Mouse (Mus musculus) v-Abl transformed pro-B cells (cell line): Measurements from ENCODE around the gene Aars.
"Not testable (repeated sequence)": the region's sequence is repeated elsewhere in the genome, so short reads cannot be mapped to it uniquely, and the experiment has no call there.

Source experiments
- in situ Hi-C, 2 experiments: fragments of 400-800 bp; cut with MboI; formaldehyde crosslinking; loops; one replicate each; pipeline ENCODE4 v1.15.1; 2025; ENCODE audit not compliant: unreplicated experiment in 2 of 2

The Aars gene

GRCm38 (mm10) chr8:111049106-111049505 is 16.2 kb downstream of the Aars start:
- in situ Hi-C loops: loop anchor here (5.0 kb wide), 3 partner anchors 62 to 192 kb away; no protein-coding TSS in a partner anchor

DNA sequence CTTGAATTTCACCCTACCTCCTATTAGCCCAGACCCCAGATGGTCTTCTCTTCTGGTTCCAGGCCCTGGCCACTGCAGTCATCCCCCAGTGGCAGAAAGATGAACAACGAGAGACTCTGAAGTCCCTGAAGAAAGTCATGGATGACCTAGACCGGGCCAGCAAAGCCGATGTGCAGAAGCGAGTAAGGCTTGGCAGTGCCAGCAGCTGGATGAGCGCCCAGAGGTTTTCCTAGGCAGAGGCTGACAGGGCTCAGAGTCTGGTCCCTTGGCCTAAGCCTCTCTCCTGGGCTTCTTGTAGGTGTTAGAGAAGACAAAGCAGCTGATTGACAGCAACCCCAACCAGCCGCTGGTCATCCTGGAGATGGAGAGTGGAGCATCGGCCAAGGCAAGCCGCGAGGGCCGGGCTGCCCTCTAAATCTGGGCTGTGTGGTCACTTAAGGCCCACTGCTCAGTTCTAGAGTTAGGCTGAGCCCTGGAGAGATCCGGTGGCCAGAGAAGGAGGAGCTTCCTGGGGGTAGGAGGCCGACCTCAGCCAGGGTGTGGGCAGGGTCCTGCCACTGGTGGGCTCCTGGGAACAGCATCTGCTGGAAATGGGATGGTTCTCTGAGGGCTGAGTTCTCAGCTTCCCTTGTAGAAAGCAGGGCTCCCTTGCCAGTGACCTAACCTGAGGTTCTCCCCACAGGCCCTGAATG is 21.0 kb downstream of the Aars start:
- in situ Hi-C loops: no loop called here

DNA sequence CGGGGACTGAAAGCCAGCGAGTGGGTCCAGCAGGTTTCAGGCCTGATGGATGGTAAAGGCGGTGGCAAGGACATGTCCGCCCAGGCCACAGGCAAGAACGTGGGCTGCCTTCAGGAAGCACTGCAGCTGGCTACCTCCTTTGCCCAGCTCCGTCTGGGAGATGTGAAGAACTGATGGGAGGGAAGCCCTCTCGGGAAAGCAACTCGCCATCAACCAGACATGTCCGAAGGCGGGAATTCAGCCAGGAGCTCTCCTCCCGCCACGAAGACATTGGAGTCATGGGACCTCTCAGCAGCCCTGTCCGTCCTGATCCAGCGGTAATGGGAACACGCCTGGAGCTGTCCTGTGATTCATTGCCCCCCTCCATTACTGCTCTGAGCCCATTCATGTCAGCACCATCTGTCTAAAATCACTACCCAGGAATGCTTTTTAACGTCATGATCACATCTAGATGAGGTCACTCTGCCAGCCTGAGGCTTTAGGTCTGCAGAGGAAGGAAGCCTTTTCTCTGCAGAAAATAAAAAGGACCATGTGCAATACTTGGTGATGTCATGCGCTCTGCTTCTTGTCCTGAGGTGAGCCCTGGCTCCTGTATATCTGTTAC is 22.2 kb downstream of the Aars start:
- in situ Hi-C loops: no loop called here

- in situ Hi-C loops: no loop called here
Measured at GRCm38 (mm10) chr8:111055661-111056060, 22.7 kb downstream of the Aars start.

DNA sequence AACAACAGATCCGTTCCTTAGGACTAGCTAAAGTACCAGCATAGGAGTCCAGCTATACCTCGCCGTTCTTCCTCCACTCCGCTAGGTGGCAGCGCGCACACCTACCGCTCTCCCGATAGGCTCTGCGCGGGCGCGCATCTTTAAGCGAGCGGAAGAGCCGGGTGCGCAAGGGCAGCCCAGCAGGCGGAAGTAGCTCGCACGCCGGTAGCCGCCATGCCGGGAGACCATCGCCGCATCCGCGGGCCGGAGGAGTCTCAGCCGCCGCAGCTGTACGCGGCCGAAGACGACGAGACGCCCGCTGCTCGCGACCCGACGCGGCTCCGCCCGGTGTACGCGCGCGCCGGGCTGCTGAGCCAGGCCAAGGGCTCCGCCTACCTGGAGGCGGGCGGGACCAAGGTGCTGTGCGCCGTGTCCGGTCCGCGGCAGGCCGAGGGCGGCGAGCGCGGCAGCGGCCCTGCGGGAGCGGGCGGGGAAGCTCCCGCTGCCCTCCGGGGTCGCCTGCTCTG is 23.3 kb downstream of the Aars start, which contains the start of gene Exosc6:
Gene Exosc6, plus strand, starts transcription at position 182 of the 506 bp plus-strand sequence.
- in situ Hi-C loops: no loop called here

- in situ Hi-C loops: no loop called here
Measured at GRCm38 (mm10) chr8:111056691-111057293, 23.8 kb downstream of the Aars start.

DNA sequence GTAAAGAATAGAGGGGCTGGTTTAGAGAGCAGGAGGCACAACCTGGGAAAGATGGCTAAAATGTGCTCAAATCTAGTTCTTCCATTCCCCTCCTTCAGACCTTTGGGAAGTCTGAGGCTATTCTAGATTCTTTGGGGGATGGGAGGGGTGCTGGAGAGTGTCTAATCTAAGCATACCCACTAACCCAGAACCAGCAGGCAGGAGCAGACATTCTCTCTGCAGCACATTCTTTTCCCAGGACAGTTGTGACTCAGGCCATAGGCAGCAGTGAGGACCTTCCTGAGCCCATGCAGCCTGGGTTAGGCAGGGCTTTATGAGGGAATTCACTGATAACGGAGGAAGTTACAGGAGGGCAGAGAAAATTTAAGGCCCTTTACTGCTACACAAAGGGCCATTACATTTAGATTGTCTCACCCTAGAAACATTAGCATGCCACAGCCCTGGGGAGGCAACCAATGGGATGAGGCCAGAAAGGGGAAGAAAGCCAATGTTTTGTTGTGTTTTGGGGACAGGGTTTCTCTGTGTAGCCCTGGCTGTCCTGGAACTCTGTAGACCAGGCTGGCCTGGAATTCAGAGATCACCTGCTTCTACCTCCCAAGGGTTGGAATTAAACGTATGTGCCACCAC is 26.1 kb downstream of the Aars start:
- in situ Hi-C loops: no loop called here

DNA sequence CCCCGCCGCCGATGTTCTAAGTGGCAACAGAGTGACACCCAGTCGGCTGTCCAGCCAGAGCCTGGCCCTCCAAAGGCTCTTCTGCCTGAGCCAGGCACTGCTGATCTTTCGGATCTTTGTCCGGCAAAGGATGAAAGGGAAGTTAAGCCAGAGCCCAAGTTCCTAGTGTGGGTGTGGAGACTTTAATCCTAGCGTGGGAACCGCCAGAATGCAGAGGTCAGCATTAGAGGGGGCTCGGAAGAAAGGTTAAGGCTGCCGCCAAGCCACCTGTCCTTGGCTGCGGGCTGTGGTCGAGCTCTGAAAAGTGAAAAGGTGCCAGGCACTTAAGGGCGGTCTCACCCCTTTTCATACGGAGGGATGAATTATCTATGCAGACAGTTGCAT is 28.7 kb downstream of the Aars start:
- in situ Hi-C loops: no loop called here

DNA sequence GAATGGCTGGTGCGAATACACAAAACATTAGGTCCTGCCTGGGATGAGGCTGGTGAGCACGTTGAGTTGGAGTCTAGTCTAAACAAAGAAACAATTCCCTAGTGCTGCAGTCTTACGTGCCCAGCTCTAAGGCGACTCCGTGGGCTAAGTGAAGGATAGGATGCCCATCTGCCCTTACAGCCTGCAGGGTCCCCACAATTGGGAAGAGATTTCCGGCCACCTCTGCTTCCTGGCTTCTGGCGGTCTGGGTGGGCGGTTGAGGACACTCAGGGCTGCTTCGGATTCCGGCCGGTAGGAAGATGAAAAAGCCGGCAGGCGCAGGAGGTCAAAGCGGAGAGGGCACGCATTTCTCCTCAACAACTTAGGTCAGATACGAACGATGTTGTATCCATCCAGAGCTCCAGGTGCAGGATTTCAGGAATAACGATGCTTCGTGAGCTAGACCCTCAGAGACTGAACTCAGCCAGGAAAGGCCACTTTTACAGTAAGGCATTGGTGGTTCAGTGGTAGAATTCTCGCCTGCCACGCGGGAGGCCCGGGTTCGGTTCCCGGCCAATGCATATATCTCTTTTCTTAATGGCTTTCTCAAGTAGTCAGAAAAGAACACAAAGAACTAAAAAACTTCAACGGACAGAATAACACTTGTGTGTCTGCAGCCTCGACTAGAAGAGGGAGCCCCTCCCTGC is 29.3 kb downstream of the Aars start:
- in situ Hi-C loops: no loop called here

GRCm38 (mm10) chr8:111062893-111063292 is 29.9 kb downstream of the Aars start:
- in situ Hi-C loops: no loop called here

- in situ Hi-C loops: no loop called here
Measured at GRCm38 (mm10) chr8:111066308-111066707, 33.4 kb downstream of the Aars start.

- in situ Hi-C loops: no loop called here
Measured at GRCm38 (mm10) chr8:111067439-111067838, 34.5 kb downstream of the Aars start.

- in situ Hi-C loops: not testable (repeated sequence)
Measured at GRCm38 (mm10) chr8:111068660-111069059, 35.7 kb downstream of the Aars start.

DNA sequence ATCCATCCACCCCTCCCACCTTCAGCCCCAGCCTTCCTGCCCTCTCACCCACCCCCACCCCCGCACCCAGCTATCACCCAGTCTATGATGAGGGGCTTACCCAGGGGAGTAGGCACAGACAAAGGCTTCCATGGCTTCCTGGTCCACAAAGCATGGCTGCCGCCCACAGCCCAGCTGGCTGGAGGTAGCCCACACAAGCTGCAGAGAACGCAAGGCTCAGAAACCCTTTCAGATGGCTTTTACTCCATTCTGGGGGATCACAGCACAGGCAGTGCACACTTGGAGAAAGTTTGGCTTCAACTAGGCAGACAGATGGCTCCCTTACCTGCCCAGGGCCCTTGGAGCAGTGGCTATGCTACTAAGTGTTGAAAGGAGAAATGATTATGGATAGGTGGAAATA is 43.0 kb downstream of the Aars start:
- in situ Hi-C loops: loop anchor here in 1 of 2 experiments (25.0 kb wide), 1 partner anchor 439 kb away; no protein-coding TSS in a partner anchor

DNA sequence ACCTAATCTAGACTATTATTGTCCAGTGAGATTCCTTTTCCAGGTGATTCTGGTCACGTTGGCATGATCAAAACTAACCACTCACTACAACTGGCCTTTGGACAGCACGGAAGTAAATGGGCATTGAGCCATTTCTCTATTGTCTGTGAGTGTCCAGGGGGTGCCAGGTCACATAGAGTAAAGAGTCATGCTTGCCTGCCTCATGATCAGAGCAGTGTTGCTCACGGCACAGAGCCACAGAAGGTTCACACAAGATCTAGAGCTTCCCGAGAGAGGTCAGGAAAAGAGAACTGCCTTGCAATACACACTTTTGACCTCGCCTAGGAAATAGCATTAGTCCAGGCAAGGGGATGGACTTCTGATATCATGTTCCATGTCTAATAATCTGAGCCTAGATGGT is 46.5 kb downstream of the Aars start:
- in situ Hi-C loops: loop anchor here in 1 of 2 experiments (25.0 kb wide), 1 partner anchor 442 kb away; no protein-coding TSS in a partner anchor

GRCm38 (mm10) chr8:111079861-111080271 is 46.9 kb downstream of the Aars start:
- in situ Hi-C loops: loop anchor here (5.0 to 25.0 kb wide), 4 partner anchors 323 to 443 kb away; no protein-coding TSS in a partner anchor

- in situ Hi-C loops: loop anchor here (5.0 to 25.0 kb wide), 4 partner anchors 324 to 444 kb away; no protein-coding TSS in a partner anchor
Measured at GRCm38 (mm10) chr8:111081580-111082258, 48.8 kb downstream of the Aars start.

- in situ Hi-C loops: loop anchor here (5.0 to 25.0 kb wide), 4 partner anchors 327 to 447 kb away; no protein-coding TSS in a partner anchor
Measured at GRCm38 (mm10) chr8:111083936-111084335, 51.0 kb downstream of the Aars start.

DNA sequence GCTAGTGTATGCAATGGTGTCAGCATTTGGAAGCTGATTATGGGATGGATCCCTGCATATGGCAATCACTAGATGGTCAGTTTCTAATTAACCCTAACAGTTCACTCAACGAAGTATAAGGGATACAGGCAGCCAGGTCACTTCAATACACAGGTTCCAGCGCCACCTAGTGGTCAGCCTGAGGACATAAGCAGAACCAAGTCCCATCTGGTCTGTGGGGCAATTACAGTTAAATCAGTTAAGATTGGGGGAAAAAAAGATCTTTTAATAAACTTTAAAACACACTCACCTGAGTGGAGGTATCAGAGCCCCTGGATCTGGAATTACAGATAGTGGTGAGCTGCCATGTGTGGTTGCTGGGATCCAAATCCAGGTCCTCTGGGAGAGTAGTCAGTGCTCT is 57.2 kb downstream of the Aars start:
- in situ Hi-C loops: loop anchor here in 1 of 2 experiments (25.0 kb wide), 1 partner anchor 453 kb away; no protein-coding TSS in a partner anchor
